Mouse (Mus musculus) MN1 (cell line): Measurements from ENCODE around the gene Clba1.
"Not testable (repeated sequence)": the region's sequence is repeated elsewhere in the genome, so short reads cannot be mapped to it uniquely, and the experiment has no call there.

ENCODE experiments used
- DNase-seq: peaks from one replicate; pipeline ENCODE4 v3.0.0-alpha.2; 2016; ENCODE audit warnings: low spot score

The Clba1 gene

GRCm38 (mm10) chr12:112795466-112796104 lies 13.2 kb upstream of the Clba1 start:
- peak; percentile 30 for DNase-seq

- no peak for DNase-seq
Measured at GRCm38 (mm10) chr12:112796551-112797510, 11.9 kb upstream of the Clba1 start.

- DNase-seq, result peak; percentile 71
Measured at GRCm38 (mm10) chr12:112797672-112798331, 10.9 kb upstream of the Clba1 start.

GRCm38 (mm10) chr12:112798332-112798681 lies 10.4 kb upstream of the Clba1 start:
- no peak for DNase-seq

- no peak for DNase-seq
Measured at GRCm38 (mm10) chr12:112798716-112799115, 10.0 kb upstream of the Clba1 start.

GRCm38 (mm10) chr12:112799237-112799970 lies 9.3 kb upstream of the Clba1 start:
- DNase-seq, result no peak

- DNase-seq, result peak; percentile 59
Measured at GRCm38 (mm10) chr12:112800476-112800875, 8.3 kb upstream of the Clba1 start.

GRCm38 (mm10) chr12:112801864-112802846 lies 6.6 kb upstream of the Clba1 start, which contains the start of gene Ahnak2:
TSS of gene Ahnak2 (minus strand) at chr12:112802657.
- DNase-seq, result no peak

- no peak for DNase-seq
Measured at GRCm38 (mm10) chr12:112802917-112803316, 5.8 kb upstream of the Clba1 start.

- peak; percentile 61 for DNase-seq
Measured at GRCm38 (mm10) chr12:112804046-112804445, 4.7 kb upstream of the Clba1 start.

GRCm38 (mm10) chr12:112806044-112806443 lies 2.7 kb upstream of the Clba1 start:
- DNase-seq, result no peak

GRCm38 (mm10) chr12:112807796-112808195 lies 941 bp upstream of the Clba1 start:
- peak; percentile 62 for DNase-seq

GRCm38 (mm10) chr12:112808212-112808586 lies 538 bp upstream of the Clba1 start:
- no peak for DNase-seq

- DNase-seq, result no peak
Measured at GRCm38 (mm10) chr12:112809641-112810040, 904 bp downstream of the Clba1 start.

- no peak for DNase-seq
Measured at GRCm38 (mm10) chr12:112810092-112810885, 1.6 kb downstream of the Clba1 start.

- DNase-seq, result no peak
Measured at GRCm38 (mm10) chr12:112813370-112813769, 4.6 kb downstream of the Clba1 start.

- no peak for DNase-seq
Measured at GRCm38 (mm10) chr12:112814682-112815470, 6.1 kb downstream of the Clba1 start.

GRCm38 (mm10) chr12:112816294-112816693 lies 7.6 kb downstream of the Clba1 start:
- DNase-seq, result peak; percentile 44

- not testable (repeated sequence) for DNase-seq
Measured at GRCm38 (mm10) chr12:112816866-112817265, 8.1 kb downstream of the Clba1 start.
